Comparison of ENCODE assay signal across 8 mouse cellular contexts in genomic region chr1:191718522-191719281, GRCm38 (mm10). TPM values are rescaled to one million over a fixed set of nuclear protein-coding genes. Genes with fewer than 3 reads are reported as not detected.
DNase-seq lines count a peak whose midpoint lies in the region; TF ChIP-seq lines count a peak whose summit lies in the region.

No protein-coding gene starts in this region.

- H3K4me1 ChIP-seq in embryonic fibroblast, embryonic 13.5 days (ENCODE audit: control insufficient read depth, insufficient read depth, low read length) = peaks cover 5% of the 10 kb centered on the region

- intact Hi-C loops in heart, postnatal 36 days (cut with DNase I) = loop anchor here (5.0 kb wide), 2 partner anchors 96 to 141 kb away; partner anchors contain the start of genes Dtl and Ints7

- TF ChIP-seq POLR2A in embryonic fibroblast, embryonic 13.5 days (IDR thresholded peaks at IDR 0.05; ENCODE audit: low read depth, low read length) = peak; percentile 26; the same call in 1 of the 2 replicates

- TF ChIP-seq CTCF in embryonic fibroblast, embryonic 13.5 days (IDR thresholded peaks at IDR 0.05; ENCODE audit: borderline replicate concordance, insufficient read depth, low read length) = no peak
- no peak for TF ChIP-seq CTCF in layer of hippocampus, adult 2 months (conservative IDR thresholded peaks at IDR 0.05)

- H3K4me3 ChIP-seq in embryonic fibroblast, embryonic 13.5 days (ENCODE audit: insufficient read depth, low read length) = peak overlapping the region; percentile 96
- H3K4me3 ChIP-seq in layer of hippocampus, adult 2 months = peak overlapping the region; percentile 64

- H3K27ac ChIP-seq in embryonic fibroblast, embryonic 13.5 days (ENCODE audit: insufficient read depth, low read length) = no peak overlapping the region; the same call in 1 of the 2 replicates
- H3K27ac ChIP-seq in layer of hippocampus, adult 2 months = peak overlapping the region; percentile 97

- DNase-seq in ES-CJ7 (ENCODE audit: low read depth, low spot score) = peak; percentile 57
- DNase-seq in adrenal gland, postnatal 36 days = peak; percentile 71 to 76
- DNase-seq in heart, postnatal 36 days = peak; percentile 46 to 54
- DNase-seq in layer of hippocampus, adult 2 months (ENCODE audit: low spot score in 2 of 2) = no peak
- DNase-seq in lung, postnatal 14 days = peak; percentile 32
- DNase-seq in retina, embryonic 14.5 days (ENCODE audit: low spot score) = peak; percentile 57
- peak; percentile 81 for DNase-seq in yolk sac, embryonic 10.5 days (ENCODE audit: low spot score)

RNA-seq across cellular contexts. Expression of gene Lpgat1, which starts 1.1 kb away (rescaled TPM):
- 10 to 100 TPM; 53.2 to 91.7 TPM for total RNA-seq in adrenal gland, postnatal 36 days (2021)
- 60.5 and 66.1 TPM in 2 replicates for polyA plus RNA-seq in embryonic fibroblast, embryonic 13.5 days (2011; ENCODE audit: insufficient read length, low read depth, missing spikeins)
- total RNA-seq in heart, postnatal 36 days (2021) = 10 to 100 TPM; 92.8 to 96.5 TPM
- total RNA-seq in layer of hippocampus, adult 2 months (2021) = 100 to 1,000 TPM; 128 to 129 TPM

Comparison
In these comparisons a context has a peak if more than half of its experiments do, and no peak if none do; other contexts are left out.
1. DNase-seq: peak in ES-CJ7 (single experiment), adrenal gland, postnatal 36 days (2 of 2), heart, postnatal 36 days (2 of 2), lung, postnatal 14 days (single experiment), retina, embryonic 14.5 days (single experiment) and yolk sac, embryonic 10.5 days (single experiment); none in layer of hippocampus, adult 2 months (0 of 2).